Mouse (Mus musculus) hindbrain, postnatal 0 days (tissue): ENCODE data around the gene Ripor2. TPM values are rescaled to one million over a fixed set of nuclear protein-coding genes. Genes with fewer than 3 reads are reported as not detected.

Source experiments
- ATAC-seq: fragments of 200-750 bp; cut with Nextera tagmentation; 2 replicates; pipeline ENCODE4 v1.8.0; 2017; ENCODE audit warnings: mild to moderate bottlenecking, moderate TSS enrichment, moderate library complexity
- DNase-seq: peaks from one replicate; pipeline ENCODE4 v3.0.0-alpha.2; 2015; ENCODE audit warnings: low spot score
- H3K27ac ChIP-seq: fragments of 300-500 bp; sonication (generic); 2 replicates; pipeline ENCODE4 v1.5.1; 2014; ENCODE audit warnings: mild to moderate bottlenecking
- H3K27me3 ChIP-seq: fragments of 300-500 bp; sonication (generic); 2 replicates; pipeline ENCODE4 v1.6.1; 2014; ENCODE audit warnings: low read length, mixed read lengths; ENCODE audit not compliant: insufficient read depth
- H3K36me3 ChIP-seq: fragments of 300-500 bp; sonication (generic); 2 replicates; pipeline ENCODE4 v1.6.1; 2014; ENCODE audit warnings: low read length, mixed read lengths; ENCODE audit not compliant: insufficient read depth
- H3K4me1 ChIP-seq: fragments of 300-500 bp; sonication (generic); 2 replicates; pipeline ENCODE4 v1.6.1; 2014; ENCODE audit warnings: antibody characterized with exemption, low read length, mixed read lengths; ENCODE audit not compliant: insufficient read depth
- H3K4me2 ChIP-seq: fragments of 300-500 bp; sonication (generic); 2 replicates; pipeline ENCODE4 v1.6.1; 2014; ENCODE audit warnings: low read depth, mild to moderate bottlenecking, low read length, moderate library complexity, mixed read lengths
- H3K4me3 ChIP-seq: fragments of 300-500 bp; sonication (generic); 2 replicates; pipeline ENCODE4 v1.5.1; 2014; ENCODE audit warnings: low read length
- H3K9ac ChIP-seq: fragments of 300-500 bp; sonication (generic); replicated peaks from 2 replicates; pipeline ENCODE4 v1.6.1; 2014; ENCODE audit warnings: mild to moderate bottlenecking, low read length, moderate library complexity, mixed read lengths
- H3K9me3 ChIP-seq: fragments of 300-500 bp; sonication (generic); 2 replicates; pipeline ENCODE4 v1.6.1; 2016; ENCODE audit warnings: low read length, mixed read lengths
- CTCF ChIP-seq: IDR thresholded peaks from 2 replicates; pipeline ENCODE4 v1.5.1; 2016; ENCODE audit warnings: antibody characterized with exemption, control low read depth, low read depth
- WGBS: fragments of 180-500 bp; shearing (Covaris S2); extraction: QIAGEN DNeasy Blood & Tissue Kit; methylation state at CpG from one replicate; pipeline ENCODE4 v1.1.7; 2014; 5-methylcytosine and 5-hydroxymethylcytosine counted together
- polyA plus RNA-seq: library from polyadenylated mRNA; unstranded; fragments of >200 nt; fragmentation: Nextera tagmentation; extraction: Ambion mirVana; gene quantifications from 2 replicates; pipeline ENCODE4 v1.2.1, GENCODE M21; 2015
- total RNA-seq: library from RNA; depleted of rRNA; stranded (reverse); fragments of >200 nt; gene quantifications from 2 replicates; pipeline ENCODE4 v1.2.3, GENCODE M21; 2014; rRNA removed

Ripor2 gene
- total and polyA plus RNA-seq, 2 experiments from 2014 or later: 12.5 to 32.9 TPM

DNA sequence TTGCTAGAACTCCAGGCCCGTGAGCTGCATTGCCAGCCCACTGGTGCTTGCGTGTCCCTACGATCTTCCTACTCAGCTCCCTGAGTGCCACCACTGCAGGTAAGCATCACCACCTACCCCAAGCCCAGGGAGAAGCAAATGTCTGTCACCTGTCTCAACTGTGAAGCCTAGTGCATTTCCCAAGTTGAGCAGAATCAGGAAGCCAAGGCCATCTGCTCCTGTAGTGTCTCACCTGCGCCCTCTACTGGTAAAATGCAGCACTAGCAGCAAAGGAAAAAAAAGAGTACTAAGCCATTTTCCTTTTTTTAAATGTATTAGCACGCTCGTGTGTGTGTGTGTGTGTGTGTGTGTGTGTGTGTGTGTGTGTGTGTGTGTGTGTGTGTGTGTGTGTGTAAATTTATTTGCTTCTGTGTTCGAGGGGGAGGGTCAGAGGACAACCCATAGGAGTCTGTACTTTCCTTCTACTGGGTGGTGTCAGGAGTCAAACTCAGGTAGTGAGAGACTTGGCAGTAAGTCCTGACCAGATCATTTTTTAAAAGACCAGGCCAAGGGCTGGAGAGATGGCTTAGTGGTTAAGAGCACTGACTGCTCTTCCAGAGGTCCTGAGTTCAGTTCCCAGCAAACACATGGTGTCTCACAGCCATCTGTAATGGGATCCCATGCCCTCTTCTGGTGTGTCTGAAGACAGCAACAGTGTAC, 194.3 kb downstream of the Ripor2 start:
- DNase-seq (peak; percentile 80), ATAC-seq (peak; percentile 68)
- 51% methylated on average over 6 of the region's 7 CpGs for WGBS
- no peaks in the 10 kb centered on the region for H3K36me3 ChIP-seq
- no peak overlapping the region for H3K4me3 ChIP-seq
- H3K4me1 ChIP-seq: no peaks in the 10 kb centered on the region
- H3K27me3 ChIP-seq: no peaks in the 10 kb centered on the region
- H3K9me3 ChIP-seq: no peaks in the 10 kb centered on the region
- TF ChIP-seq CTCF: peak; percentile 88
- no peak overlapping the region for H3K27ac ChIP-seq
- H3K4me2 ChIP-seq: no peak overlapping the region
- H3K9ac ChIP-seq: no peak overlapping the region

DNA sequence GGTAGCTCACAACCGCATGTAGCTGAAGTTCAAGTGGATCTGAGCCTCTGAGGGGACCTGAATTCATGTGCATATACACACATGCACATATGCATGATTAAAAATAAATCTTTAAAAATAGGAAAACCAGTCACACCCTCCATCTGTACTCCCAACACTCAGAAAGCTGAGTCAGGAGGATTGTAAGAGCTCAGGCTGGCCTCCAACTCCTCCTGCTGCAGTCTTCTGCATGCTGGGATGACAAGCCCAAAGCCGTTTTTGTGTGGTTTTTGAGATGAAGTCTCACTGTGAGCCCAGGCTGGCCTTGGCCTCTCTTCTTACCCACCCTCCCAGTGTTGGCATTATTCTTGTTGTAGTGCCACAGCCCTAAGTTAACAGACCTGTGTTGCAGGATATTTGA, 196.0 kb downstream of the Ripor2 start:
- no peak for DNase-seq
- Histone ChIP-seq H3K9me3 (no peaks in the 10 kb centered on the region), H3K36me3 (no peaks in the 10 kb centered on the region), H3K9ac (no peak overlapping the region), H3K4me3 (no peak overlapping the region), H3K27me3 (no peaks in the 10 kb centered on the region), H3K4me2 (no peak overlapping the region), H3K27ac (no peak overlapping the region), H3K4me1 (no peaks in the 10 kb centered on the region)
- TF ChIP-seq CTCF: no peak
- no peak for ATAC-seq
- 77% methylated on average over 2 of the region's 2 CpGs for WGBS

DNA sequence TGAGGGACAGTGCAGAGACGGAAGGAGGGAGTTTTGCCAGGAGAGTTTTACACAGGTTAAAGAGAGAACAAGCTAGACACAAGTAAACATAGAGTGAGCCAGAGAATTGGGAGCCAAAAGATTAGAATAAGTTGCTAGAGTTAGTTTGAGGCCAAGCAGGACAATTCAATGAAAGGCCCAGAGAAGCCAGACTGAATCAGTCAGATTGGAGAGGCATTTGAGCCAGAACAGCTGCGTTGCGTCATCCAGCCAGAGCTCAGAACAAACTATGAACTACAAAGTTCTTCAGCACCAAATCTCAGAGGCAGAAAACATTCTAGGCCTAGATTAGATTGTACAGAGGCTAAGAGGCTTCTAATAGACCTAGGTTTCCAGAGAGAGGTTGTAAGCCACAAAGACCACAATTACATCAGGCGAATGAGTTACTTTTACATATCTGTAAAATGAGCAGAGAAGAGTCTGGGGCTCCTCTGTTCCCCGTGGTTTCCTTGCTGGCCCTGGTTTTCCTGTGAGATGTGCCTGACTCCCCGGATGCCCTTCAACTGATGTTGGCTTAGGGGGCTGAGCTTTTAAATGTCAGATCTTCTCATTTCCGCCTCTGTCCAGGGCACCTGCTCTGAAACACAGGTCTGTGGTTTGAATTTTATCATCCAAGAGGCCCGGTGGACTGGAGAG, 196.9 kb downstream of the Ripor2 start:
- TF ChIP-seq CTCF: no peak
- WGBS: 89% methylated on average over 8 of the region's 8 CpGs
- Histone ChIP-seq H3K27me3 (no peaks in the 10 kb centered on the region), H3K9me3 (no peaks in the 10 kb centered on the region), H3K36me3 (no peaks in the 10 kb centered on the region), H3K4me1 (no peaks in the 10 kb centered on the region), H3K27ac (no peak overlapping the region), H3K4me2 (no peak overlapping the region), H3K4me3 (no peak overlapping the region), H3K9ac (no peak overlapping the region)
- DNase-seq (no peak), ATAC-seq (no peak)

DNA sequence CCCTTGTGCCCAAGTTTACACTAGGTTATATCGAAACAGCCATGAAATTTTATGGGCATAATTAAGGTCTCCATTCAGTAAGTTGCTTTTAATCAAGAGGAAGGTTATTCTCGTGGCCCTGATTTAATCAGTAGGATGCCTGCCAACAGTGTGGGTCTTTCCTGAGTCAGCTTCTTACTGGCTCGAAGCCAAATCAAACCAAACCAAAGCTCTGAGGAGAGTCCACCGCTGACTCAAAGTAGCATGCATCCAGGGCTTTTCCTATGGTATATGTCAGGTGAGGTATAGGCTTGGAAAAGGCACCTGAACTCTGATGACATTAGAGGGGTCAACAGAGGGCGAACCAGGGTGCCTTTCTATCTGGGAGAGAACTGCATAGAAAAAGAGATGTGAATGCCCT, 199.9 kb downstream of the Ripor2 start:
- Histone ChIP-seq H3K36me3 (no peaks in the 10 kb centered on the region), H3K4me1 (no peaks in the 10 kb centered on the region), H3K4me2 (no peak overlapping the region), H3K9me3 (no peaks in the 10 kb centered on the region), H3K27ac (no peak overlapping the region), H3K9ac (no peak overlapping the region), H3K4me3 (no peak overlapping the region), H3K27me3 (no peaks in the 10 kb centered on the region)
- WGBS: 50% methylated on average over 5 of the region's 5 CpGs
- peak; percentile 23 for DNase-seq
- no peak for TF ChIP-seq CTCF
- ATAC-seq: no peak

Other genes with a start within 250 kb of the Ripor2 start
- not detected in 2 replicates for gene Armh2, start 159.0 kb downstream of the Ripor2 start, total RNA-seq
- gene Armh2, start 159.0 kb downstream of the Ripor2 start, polyA plus RNA-seq: not detected in 2 replicates
- 4.7 and 40.9 TPM in 2 replicates for gene Gmnn, start 179.7 kb downstream of the Ripor2 start, total RNA-seq
- 23.4 and 23.6 TPM in 2 replicates for gene Gmnn, start 179.7 kb downstream of the Ripor2 start, polyA plus RNA-seq
- gene BC005537, start 219.5 kb downstream of the Ripor2 start, total RNA-seq: 39.2 and 40.8 TPM in 2 replicates
- 16.4 and 18.1 TPM in 2 replicates for gene BC005537, start 219.5 kb downstream of the Ripor2 start, polyA plus RNA-seq
- 14.7 and 19.3 TPM in 2 replicates for gene Acot13, start 249.4 kb downstream of the Ripor2 start, total RNA-seq
- gene Acot13, start 249.4 kb downstream of the Ripor2 start, polyA plus RNA-seq: 69.7 and 74.2 TPM in 2 replicates
- gene Tdp2, start 249.5 kb downstream of the Ripor2 start, total RNA-seq: 30.0 and 30.9 TPM in 2 replicates
- 36.6 and 38.8 TPM in 2 replicates for gene Tdp2, start 249.5 kb downstream of the Ripor2 start, polyA plus RNA-seq